Mouse (Mus musculus): ENCODE results near the gene Cnnm4. TPM values are rescaled to one million over a fixed set of nuclear protein-coding genes. Genes with fewer than 3 reads are reported as not detected.

The Cnnm4 gene
- polyA plus RNA-seq, 1 experiment: 5.6 TPM

GRCm38 (mm10) chr1:36511289-36512021 is 40.0 kb downstream of the Cnnm4 start, which contains the start of gene Cnnm3:
TSS of gene Cnnm3 (plus strand) at chr1:36511867.
- DNase-seq: peak; percentile 100
- 2% methylated on average over 51 of the region's 51 CpGs for WGBS

DNA sequence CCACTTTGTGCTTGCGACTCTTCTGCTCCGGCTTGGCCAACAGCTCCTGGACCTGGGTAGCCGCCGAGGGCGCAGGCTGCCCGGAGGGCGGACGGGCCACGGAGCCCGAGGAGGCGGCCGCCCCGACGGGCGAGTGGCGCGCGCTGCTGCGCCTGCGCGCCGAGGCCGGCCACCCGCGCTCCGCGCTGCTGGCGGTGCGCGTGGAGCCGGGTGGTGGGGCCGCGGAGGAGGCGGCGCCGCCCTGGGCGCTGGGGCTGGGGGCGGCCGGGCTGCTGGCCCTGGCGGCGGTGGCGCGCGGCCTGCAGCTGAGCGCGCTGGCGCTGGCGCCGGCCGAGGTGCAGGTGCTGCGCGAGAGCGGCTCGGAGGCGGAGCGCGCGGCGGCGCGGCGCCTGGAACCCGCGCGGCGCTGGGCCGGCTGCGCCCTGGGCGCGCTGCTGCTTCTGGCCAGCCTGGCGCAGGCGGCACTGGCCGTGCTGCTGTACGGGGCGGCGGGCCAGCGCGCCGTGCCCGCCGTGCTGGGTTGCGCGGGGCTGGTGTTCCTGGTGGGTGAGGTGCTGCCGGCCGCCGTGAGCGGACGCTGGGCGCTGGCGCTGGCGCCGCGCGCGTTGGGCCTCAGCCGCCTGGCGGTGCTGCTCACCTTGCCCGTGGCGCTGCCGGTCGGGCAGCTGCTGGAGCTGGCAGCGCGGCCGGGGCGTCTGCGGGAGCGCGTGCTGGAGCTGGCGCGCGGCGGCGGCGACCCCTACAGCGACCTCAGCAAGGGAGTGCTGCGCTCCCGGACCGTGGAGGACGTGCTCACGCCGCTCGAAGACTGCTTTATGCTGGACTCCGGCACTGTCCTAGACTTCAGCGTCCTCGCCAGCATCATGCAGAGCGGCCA is 40.9 kb downstream of the Cnnm4 start:
- DNase-seq: peak; percentile 43
- TF ChIP-seq POLR2A (IDR thresholded peaks at IDR 0.05; ENCODE audit: borderline replicate concordance, extremely low read depth, low read depth, low read length): no peak
- TF ChIP-seq CTCF (IDR thresholded peaks at IDR 0.05; ENCODE audit: insufficient read depth, low read length): no peak
- H3K4me1 ChIP-seq (ENCODE audit: control insufficient read depth, insufficient read depth, low read length): peaks cover 2% of the 10 kb centered on the region
- WGBS: 9% methylated on average over 124 of the region's 126 CpGs
- H3K4me3 ChIP-seq (replicated peaks; ENCODE audit: extremely low read depth, low read depth, low read length): peak overlapping the region; percentile 87

More at GRCm38 (mm10) chr1:36511289-36512021, 40.0 kb downstream of the Cnnm4 start, which contains the start of gene Cnnm3:
- peaks cover 2% of the 10 kb centered on the region for H3K4me1 ChIP-seq (ENCODE audit: control insufficient read depth, insufficient read depth, low read length)
- peak within 1 kb of the TSS; percentile 87 for H3K4me3 ChIP-seq (replicated peaks; ENCODE audit: extremely low read depth, low read depth, low read length)
- peak; percentile 89 for TF ChIP-seq POLR2A (IDR thresholded peaks at IDR 0.05; ENCODE audit: borderline replicate concordance, extremely low read depth, low read depth, low read length)
- TF ChIP-seq CTCF (IDR thresholded peaks at IDR 0.05; ENCODE audit: insufficient read depth, low read length): peak; percentile 63

- H3K4me3 ChIP-seq (replicated peaks; ENCODE audit: extremely low read depth, low read depth, low read length): peak overlapping the region; percentile 87
- WGBS: 3% methylated on average over 16 of the region's 16 CpGs
- TF ChIP-seq CTCF (IDR thresholded peaks at IDR 0.05; ENCODE audit: insufficient read depth, low read length) (no peak), POLR2A (IDR thresholded peaks at IDR 0.05; ENCODE audit: borderline replicate concordance, extremely low read depth, low read depth, low read length) (no peak)
- no peak for DNase-seq
- H3K4me1 ChIP-seq (ENCODE audit: control insufficient read depth, insufficient read depth, low read length): peaks cover 2% of the 10 kb centered on the region
Observed at GRCm38 (mm10) chr1:36512966-36513280, 41.5 kb downstream of the Cnnm4 start.

- H3K4me1 ChIP-seq (ENCODE audit: control insufficient read depth, insufficient read depth, low read length): peaks cover 2% of the 10 kb centered on the region
- no peak for DNase-seq
- TF ChIP-seq POLR2A (IDR thresholded peaks at IDR 0.05; ENCODE audit: borderline replicate concordance, extremely low read depth, low read depth, low read length): no peak
- no peak for TF ChIP-seq CTCF (IDR thresholded peaks at IDR 0.05; ENCODE audit: insufficient read depth, low read length)
- H3K4me3 ChIP-seq (replicated peaks; ENCODE audit: extremely low read depth, low read depth, low read length): no peak overlapping the region
- 9% methylated on average over 1 of the region's 1 CpGs for WGBS
Observed at GRCm38 (mm10) chr1:36513310-36513709, 41.9 kb downstream of the Cnnm4 start.

DNA sequence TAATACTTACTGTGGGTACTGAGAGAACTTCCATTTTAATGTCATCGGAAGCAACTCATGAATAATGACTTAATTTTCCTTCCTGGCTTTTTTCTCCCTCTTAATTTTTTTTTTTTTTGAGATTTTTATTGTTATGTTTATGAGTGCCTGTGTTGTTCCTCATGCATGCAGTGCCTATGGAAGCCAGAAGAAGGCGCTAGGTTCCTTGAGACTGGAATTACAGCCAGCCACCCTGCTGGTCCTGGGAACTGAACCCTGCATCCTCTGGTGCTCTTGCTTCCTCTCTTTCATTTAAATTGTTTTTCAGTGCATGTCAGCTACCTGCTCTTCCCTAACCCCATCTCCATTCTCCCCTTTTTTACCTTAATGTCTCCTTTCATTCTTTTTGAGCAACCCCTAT is 42.3 kb downstream of the Cnnm4 start:
- no peak for DNase-seq
- WGBS: 55% methylated on average over 2 of the region's 2 CpGs
- no peak for TF ChIP-seq POLR2A (IDR thresholded peaks at IDR 0.05; ENCODE audit: borderline replicate concordance, extremely low read depth, low read depth, low read length)
- peak; percentile 53 for TF ChIP-seq CTCF (IDR thresholded peaks at IDR 0.05; ENCODE audit: insufficient read depth, low read length)
- Histone ChIP-seq H3K4me3 (replicated peaks; ENCODE audit: extremely low read depth, low read depth, low read length) (no peak overlapping the region), H3K4me1 (ENCODE audit: control insufficient read depth, insufficient read depth, low read length) (peaks cover 2% of the 10 kb centered on the region)

DNA sequence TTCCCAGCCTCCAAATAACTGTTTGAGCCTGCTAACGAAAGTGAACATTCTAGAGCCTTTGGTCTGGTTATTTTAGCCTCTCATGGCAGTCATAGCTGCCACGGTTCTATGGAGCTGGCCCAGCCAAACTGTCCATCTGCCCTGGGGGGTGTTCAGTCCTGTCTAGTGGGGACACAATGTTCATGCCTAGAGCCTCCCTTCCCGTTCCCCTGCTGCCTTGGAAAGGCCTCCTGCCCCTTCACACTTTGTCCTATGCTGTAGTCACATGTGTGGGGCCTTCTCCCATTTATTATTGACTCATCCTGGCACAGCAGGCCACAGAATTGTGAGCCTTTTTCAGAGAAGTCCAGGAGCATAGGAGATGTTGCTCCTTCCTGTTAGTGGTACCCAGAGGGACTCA is 46.8 kb downstream of the Cnnm4 start:
- TF ChIP-seq CTCF (IDR thresholded peaks at IDR 0.05; ENCODE audit: insufficient read depth, low read length) (no peak), POLR2A (IDR thresholded peaks at IDR 0.05; ENCODE audit: borderline replicate concordance, extremely low read depth, low read depth, low read length) (no peak)
- WGBS: 71% methylated on average over 3 of the region's 3 CpGs
- no peak for DNase-seq
- H3K4me3 ChIP-seq (replicated peaks; ENCODE audit: extremely low read depth, low read depth, low read length): no peak overlapping the region
- H3K4me1 ChIP-seq (ENCODE audit: control insufficient read depth, insufficient read depth, low read length): peaks cover 2% of the 10 kb centered on the region

- peaks cover 2% of the 10 kb centered on the region for H3K4me1 ChIP-seq (ENCODE audit: control insufficient read depth, insufficient read depth, low read length)
- no peak for DNase-seq
- no peak for TF ChIP-seq CTCF (IDR thresholded peaks at IDR 0.05; ENCODE audit: insufficient read depth, low read length)
- TF ChIP-seq POLR2A (IDR thresholded peaks at IDR 0.05; ENCODE audit: borderline replicate concordance, extremely low read depth, low read depth, low read length): no peak
- WGBS: 71% methylated on average over 11 of the region's 11 CpGs
- H3K4me3 ChIP-seq (replicated peaks; ENCODE audit: extremely low read depth, low read depth, low read length): no peak overlapping the region
Observed at GRCm38 (mm10) chr1:36519626-36520025, 48.2 kb downstream of the Cnnm4 start.

- 95% methylated on average over 7 of the region's 7 CpGs for WGBS
- DNase-seq: no peak
- Histone ChIP-seq H3K4me1 (ENCODE audit: control insufficient read depth, insufficient read depth, low read length) (no peaks in the 10 kb centered on the region), H3K4me3 (replicated peaks; ENCODE audit: extremely low read depth, low read depth, low read length) (no peak overlapping the region)
- no peak for TF ChIP-seq POLR2A (IDR thresholded peaks at IDR 0.05; ENCODE audit: borderline replicate concordance, extremely low read depth, low read depth, low read length)
- TF ChIP-seq CTCF (IDR thresholded peaks at IDR 0.05; ENCODE audit: insufficient read depth, low read length): no peak
Observed at GRCm38 (mm10) chr1:36522210-36522609, 50.8 kb downstream of the Cnnm4 start.

DNA sequence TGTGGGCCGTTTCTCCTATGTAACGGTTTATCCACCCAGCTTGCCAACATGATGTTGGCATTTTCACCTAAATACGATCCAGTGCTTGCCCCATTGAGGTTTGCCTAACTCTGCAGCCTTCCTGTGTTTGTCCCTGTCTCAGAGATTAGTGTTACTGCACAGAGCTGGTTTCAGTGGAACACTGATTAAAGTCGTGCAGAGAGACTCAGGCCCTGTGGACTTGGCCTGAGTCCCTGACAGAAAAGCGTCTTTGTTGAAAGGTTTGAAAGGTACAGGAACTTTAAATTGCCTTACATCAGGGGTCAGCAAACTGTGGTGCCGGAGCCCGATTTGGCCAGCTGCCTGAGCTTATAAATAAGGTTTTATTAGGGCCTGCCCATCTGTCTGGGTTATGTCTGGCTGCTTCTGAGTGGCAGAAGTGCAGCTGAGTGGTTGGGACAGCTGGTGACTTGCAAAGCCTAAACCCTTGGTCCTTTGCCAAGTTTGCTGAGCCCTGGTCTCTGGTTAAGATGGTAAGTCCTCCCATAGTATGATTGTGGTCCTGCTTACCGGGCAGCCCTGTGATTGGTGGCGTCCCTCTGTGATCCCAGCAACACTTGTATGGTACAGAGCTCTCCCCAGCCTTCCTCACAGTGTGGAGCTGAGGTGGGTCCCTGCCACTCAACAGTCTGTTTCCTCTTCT is 52.1 kb downstream of the Cnnm4 start:
- no peak for DNase-seq
- WGBS: 70% methylated on average over 9 of the region's 9 CpGs
- no peaks in the 10 kb centered on the region for H3K4me1 ChIP-seq (ENCODE audit: control insufficient read depth, insufficient read depth, low read length)

More for the DNA sequence above, 52.1 kb downstream of the Cnnm4 start:
- TF ChIP-seq POLR2A (IDR thresholded peaks at IDR 0.05; ENCODE audit: borderline replicate concordance, extremely low read depth, low read depth, low read length): no peak
- no peak for TF ChIP-seq CTCF (IDR thresholded peaks at IDR 0.05; ENCODE audit: insufficient read depth, low read length)
- H3K4me3 ChIP-seq (replicated peaks; ENCODE audit: extremely low read depth, low read depth, low read length): no peak overlapping the region

All from lung, adult 2 months (tissue).